Comparison of ENCODE assay signal across 42 mouse cellular contexts in the genomic region with DNA sequence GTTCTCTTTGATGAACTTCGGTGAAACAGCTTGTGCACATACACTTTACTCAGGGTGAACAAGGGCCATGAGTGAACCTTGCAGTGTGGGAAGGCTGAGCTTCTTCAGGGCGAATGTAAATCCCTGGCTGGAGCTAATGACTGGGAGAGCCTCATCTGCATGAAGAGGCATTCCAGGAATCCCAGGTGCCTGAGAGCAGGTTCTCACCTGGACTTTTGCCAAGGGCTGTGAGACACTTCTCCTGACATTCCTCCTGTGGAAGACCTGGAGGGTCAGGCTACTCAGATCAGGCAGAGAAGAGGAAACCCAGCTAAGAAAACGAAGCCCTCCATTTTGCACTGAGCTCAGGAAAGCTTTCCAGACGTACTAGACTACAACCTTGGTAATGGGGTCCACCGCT. TPM values are rescaled to one million over a fixed set of nuclear protein-coding genes. Genes with fewer than 3 reads are reported as not detected.
"Had no signal": no experiment of that assay in that cellular context is flagged by ENCODE, and none has a peak within 500 bp of the region (broad histone marks: within the 10 kb centered on the region; RNA-seq: fewer than 3 reads in every experiment).

No protein-coding gene starts in this region.

- H3K9ac ChIP-seq: heart, embryonic 13.5 days; heart, embryonic 15.5 days; hindbrain, embryonic 13.5 days; hindbrain, embryonic 15.5 days; kidney, embryonic 15.5 days; limb, embryonic 13.5 days; limb, embryonic 15.5 days had no signal

- ATAC-seq: hindbrain, postnatal 0 days; intestine, embryonic 16.5 days had no signal

- H3K9me3 ChIP-seq: heart, embryonic 15.5 days; hindbrain, embryonic 13.5 days; hindbrain, embryonic 15.5 days; limb, embryonic 13.5 days; limb, embryonic 15.5 days had no signal

- H3K27ac ChIP-seq: heart, embryonic 13.5 days; heart, embryonic 15.5 days; hindbrain, embryonic 13.5 days; hindbrain, embryonic 15.5 days; hindbrain, postnatal 0 days; kidney, embryonic 15.5 days; kidney, postnatal 0 days; limb, embryonic 13.5 days; limb, embryonic 15.5 days had no signal

- H3K4me2 ChIP-seq: heart, embryonic 11.5 days; heart, embryonic 13.5 days; heart, embryonic 15.5 days; hindbrain, embryonic 13.5 days; hindbrain, embryonic 15.5 days; kidney, embryonic 15.5 days; limb, embryonic 13.5 days; limb, embryonic 15.5 days had no signal

- H3K27me3 ChIP-seq: heart, embryonic 13.5 days; heart, embryonic 15.5 days; hindbrain, embryonic 15.5 days; kidney, embryonic 15.5 days; limb, embryonic 13.5 days; limb, embryonic 15.5 days had no signal

- H3K4me1 ChIP-seq: heart, embryonic 13.5 days; heart, embryonic 15.5 days; hindbrain, embryonic 13.5 days; hindbrain, embryonic 15.5 days; kidney, embryonic 15.5 days; limb, embryonic 13.5 days; limb, embryonic 15.5 days had no signal

- H3K4me3 ChIP-seq: heart, embryonic 13.5 days; heart, embryonic 15.5 days; hindbrain, embryonic 13.5 days; hindbrain, embryonic 15.5 days; kidney, embryonic 15.5 days; limb, embryonic 13.5 days; limb, embryonic 15.5 days had no signal

- H3K36me3 ChIP-seq: heart, embryonic 15.5 days; hindbrain, embryonic 15.5 days; kidney, embryonic 15.5 days; limb, embryonic 15.5 days had no signal

- DNase-seq: gastrocnemius, postnatal 14 days; gastrocnemius, postnatal 36 days; heart, adult 18-20 months; heart, postnatal 14 days; heart, postnatal 36 days; kidney, adult 11 months; kidney, adult 2 months; kidney, adult 9 months; kidney, postnatal 14 days; kidney, postnatal 36 days; layer of hippocampus, adult 9-11 months; layer of hippocampus, postnatal 36 days; left cerebral cortex, postnatal 4 days had no signal

RNA-seq across cellular contexts. Expression of a gene that starts 6.9 kb away (rescaled TPM):
- total RNA-seq: gastrocnemius, adult 18-20 months; gastrocnemius, adult 8-10 months; gastrocnemius, postnatal 14 days; gastrocnemius, postnatal 36 days; heart, adult 18-20 months; heart, adult 8-10 months; heart, postnatal 14 days; heart, postnatal 36 days; hematopoietic stem cell, adult 5-6 weeks; hindbrain, postnatal 0 days; layer of hippocampus, adult 18-20 months; layer of hippocampus, adult 8-10 months; layer of hippocampus, postnatal 14 days; layer of hippocampus, postnatal 36 days; left cerebral cortex, adult 18-20 months; left cerebral cortex, adult 8-10 months; left cerebral cortex, postnatal 10 days; left cerebral cortex, postnatal 25 days; left cerebral cortex, postnatal 4 days; liver, adult 2 months had no signal
- polyA plus RNA-seq: gonadal fat pad, adult 2 months; heart, embryonic 11.5 days; heart, embryonic 13.5 days; heart, embryonic 15.5 days; heart, postnatal 0 days; hindbrain, embryonic 11.5 days; hindbrain, embryonic 13.5 days; hindbrain, embryonic 15.5 days; hindbrain, postnatal 0 days; intestine, embryonic 14.5 days; intestine, embryonic 16.5 days; kidney, adult 2 months; kidney, embryonic 15.5 days; kidney, postnatal 0 days; large intestine, adult 2 months; limb, embryonic 11.5 days; limb, embryonic 13.5 days; limb, embryonic 15.5 days; liver, adult 2 months had no signal
